Mouse (Mus musculus): ENCODE results near the gene Celf2.

The Celf2 gene

DNA sequence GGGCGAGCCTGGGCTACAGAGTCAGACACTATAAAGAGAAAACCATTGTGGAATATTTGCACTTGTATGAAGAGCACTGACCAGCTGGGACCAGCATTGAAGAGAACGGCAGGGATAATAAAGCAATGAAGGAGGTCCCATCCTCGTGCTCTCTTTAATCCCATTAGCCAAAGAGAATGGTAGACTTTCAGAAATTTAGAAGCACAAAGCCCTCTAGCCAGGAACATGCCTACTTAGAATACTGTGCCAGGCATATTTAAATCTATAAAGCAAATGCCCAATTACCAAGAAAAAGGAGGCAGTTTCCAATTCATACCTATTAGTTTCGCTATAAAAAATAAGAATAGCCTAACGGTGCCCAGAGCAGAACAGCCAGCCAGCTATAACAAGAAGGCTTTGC, 583.9 kb downstream of the Celf2 start:
- DNase-seq (ENCODE audit: low read depth in 2 of 2, low spot score in 2 of 2): no peak

DNA sequence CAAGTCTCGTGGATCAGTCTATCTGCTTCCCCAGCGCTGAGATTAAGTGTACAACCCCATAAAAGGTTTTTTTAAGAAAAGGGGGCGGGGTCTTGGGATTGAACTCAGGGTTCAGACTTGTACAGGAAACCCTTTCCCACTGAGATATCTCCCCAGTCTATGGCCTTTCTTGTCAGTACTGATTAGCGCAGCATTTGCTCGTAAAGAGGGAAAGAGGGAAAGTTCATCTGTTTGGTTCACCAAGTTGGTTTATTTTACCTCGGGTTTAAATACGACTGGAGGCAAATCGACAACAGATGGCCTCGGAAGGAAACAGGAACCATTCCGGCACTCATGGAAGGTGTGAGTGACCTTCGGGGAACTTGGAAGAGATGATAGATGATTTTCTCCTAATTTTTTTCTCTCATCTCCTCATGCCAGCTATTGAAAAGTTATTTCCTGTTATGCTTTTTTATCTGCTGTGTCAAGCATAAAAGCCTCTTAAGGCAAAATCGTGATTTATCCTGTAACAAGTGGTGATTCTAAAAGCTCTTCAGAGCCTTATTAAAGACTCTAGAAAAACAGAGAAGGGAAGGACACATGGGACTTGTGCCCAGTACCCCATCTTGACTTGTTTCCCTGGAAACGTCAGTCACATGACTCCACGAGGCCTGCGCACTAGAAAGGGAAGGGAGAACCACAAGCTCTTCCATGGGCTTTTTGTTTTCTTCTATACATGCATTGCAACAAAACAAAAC, 585.5 kb downstream of the Celf2 start:
- DNase-seq (ENCODE audit: low read depth in 2 of 2, low spot score in 2 of 2): no peak

DNA sequence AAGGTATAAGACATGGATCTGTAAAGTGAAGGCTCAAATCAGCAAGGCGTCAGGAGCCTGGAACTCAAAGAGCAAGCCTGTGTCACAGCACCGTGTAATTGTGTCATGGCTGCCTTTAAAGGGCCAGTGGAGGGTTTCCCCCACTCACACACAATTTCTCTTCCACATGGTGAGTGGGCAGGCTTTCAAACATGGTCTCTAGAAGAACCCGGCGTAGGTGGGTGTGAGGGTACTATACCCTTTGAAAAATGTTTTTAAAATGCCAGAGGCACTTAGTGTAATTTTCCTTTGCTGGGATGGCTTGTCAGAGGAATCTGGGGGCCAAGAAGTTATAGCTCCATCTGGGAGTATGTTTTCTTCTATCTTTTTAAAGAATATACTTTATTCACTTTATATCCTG, 594.0 kb downstream of the Celf2 start:
- DNase-seq (ENCODE audit: low read depth in 2 of 2, low spot score in 2 of 2): no peak

DNA sequence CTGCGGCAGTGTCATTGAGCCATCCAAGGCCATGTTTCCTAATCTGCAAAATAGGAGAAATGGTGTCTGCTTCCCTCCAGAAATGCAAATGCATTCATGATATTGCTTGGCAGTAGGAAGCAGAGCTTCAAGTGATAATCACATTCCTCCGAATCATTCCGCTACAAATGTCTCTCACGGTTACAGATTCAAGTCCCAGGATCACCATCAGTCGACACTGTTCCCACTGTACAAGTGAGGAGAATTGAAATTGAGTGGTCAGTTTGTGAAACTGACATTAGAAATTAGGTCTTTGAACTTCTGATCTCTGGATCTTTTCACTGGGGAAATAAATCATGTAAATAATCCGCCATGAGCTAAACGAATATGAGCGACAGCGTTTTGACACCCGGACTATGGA, 596.0 kb downstream of the Celf2 start:
- no peak for DNase-seq (ENCODE audit: low read depth in 2 of 2, low spot score in 2 of 2)

DNA sequence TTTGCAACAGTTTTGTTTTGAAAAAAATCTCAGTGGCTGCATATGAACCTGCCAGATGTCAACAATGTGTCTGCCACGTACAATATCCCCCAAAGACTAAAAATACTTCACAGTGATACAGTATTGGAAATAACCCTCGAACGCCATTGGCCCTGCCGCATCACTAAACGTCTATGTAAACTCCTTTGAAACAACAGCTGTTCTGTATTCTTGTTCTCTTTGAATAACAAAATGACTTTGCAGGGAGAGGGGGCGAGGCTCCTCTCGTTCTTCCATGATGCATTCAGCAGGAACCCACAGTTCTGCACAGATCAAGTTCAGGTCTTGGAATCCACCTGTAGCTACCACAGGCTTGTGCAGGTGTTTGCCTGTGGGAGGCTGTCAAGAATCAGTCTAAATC, 597.4 kb downstream of the Celf2 start:
- DNase-seq (ENCODE audit: low read depth in 2 of 2, low spot score in 2 of 2): no peak

DNA sequence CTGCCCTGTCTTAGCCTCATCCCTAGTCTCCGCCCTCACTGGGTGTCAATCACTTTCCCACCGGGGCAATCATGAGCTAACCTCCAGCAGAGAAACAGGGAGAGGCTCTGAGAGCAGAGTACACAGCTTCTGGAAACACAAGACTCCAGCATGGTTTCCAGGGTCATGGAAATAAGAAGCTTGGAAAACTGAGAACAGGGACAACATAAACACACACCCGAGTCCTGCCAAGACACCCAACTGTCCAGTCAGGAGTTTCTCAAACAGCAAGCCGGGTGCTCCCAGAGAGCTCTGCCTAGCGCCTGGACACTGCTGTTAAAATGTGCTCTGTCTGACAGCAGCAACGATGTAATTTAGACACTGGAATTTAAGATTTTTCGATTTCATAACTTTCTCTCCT, 599.4 kb downstream of the Celf2 start:
- no peak for DNase-seq (ENCODE audit: low read depth in 2 of 2, low spot score in 2 of 2)

DNA sequence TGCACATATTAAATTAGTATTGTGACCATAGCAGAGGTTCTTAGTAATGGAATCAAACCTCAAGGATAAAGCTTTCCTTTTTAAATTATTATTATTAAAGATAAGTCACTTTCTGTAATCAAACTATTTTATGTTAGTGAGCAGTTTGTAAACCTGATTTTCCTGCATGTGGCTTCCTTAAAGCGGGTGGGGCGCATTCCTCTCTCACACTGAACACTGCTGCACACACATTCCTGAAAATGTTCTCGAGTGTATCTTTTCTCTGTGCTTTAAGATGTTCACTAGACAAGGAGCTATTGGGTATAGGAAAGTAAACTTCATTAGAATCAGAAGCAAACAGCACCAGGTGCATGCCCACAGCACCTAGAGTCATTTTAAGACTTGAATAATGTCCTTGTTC, 605.0 kb downstream of the Celf2 start:
- DNase-seq (ENCODE audit: low read depth in 2 of 2, low spot score in 2 of 2): no peak

DNA sequence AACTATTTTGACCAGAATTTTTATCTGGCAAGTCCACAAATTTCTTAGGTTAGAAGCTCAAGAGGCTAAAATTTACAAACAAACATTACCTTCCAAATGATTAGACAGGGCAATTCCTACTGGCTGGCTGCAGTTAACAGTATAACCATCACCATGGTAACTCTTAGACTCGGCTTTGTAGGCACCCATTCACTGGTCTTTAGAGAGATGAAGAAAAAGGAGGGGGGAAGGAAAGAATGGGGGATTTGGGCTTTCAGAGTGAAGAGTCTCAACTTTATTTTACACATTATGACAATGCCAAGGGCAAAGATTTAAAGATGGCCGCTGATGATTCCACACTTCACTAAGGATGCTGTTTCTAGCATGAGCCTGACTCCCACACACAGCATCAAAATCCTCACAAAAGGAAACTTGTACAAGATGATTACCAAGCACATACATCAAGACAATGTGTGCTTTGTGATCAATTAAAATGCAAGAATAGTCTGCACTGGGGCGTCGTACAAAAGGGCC, 606.1 kb downstream of the Celf2 start:
- DNase-seq (ENCODE audit: low read depth in 2 of 2, low spot score in 2 of 2): no peak

DNA sequence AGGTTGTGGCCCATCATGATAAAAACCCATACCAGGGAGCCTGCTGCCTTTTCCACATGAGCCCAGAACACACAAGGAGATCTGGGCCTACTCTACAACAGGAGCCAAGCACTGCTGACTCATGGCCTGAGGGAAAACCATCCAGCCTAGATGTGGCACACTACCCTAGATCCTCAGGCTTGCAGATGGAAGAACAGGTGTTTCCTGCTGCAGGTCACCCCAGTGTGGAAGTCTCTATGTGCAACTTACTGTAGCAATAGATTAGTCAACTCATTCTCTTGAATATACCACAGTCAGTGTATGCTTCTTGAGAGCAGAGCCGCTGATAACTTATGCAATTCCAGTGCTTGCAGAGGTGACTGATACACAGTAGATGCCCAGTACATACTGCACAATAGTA, 612.5 kb downstream of the Celf2 start:
- DNase-seq (ENCODE audit: low read depth in 2 of 2, low spot score in 2 of 2): no peak

DNA sequence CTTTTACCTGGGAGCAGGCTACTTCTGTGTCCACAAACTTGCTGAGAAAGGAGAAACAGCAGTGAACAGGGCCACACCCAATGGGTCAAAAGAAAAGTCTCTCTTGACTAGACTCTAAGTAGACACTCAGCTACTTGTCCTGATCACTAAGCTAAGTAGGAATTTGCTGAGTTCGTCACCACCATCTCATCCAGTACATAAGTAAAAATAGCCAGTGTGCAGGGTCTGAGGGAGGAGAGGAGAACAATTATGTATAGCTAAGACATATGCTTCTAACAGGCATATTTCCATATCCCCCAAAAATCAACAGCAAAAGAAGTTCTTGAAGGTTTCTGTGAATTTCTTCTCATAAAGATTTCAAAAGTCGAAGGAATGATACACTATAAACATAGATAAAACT, 615.8 kb downstream of the Celf2 start:
- DNase-seq (ENCODE audit: low read depth in 2 of 2, low spot score in 2 of 2): no peak

DNA sequence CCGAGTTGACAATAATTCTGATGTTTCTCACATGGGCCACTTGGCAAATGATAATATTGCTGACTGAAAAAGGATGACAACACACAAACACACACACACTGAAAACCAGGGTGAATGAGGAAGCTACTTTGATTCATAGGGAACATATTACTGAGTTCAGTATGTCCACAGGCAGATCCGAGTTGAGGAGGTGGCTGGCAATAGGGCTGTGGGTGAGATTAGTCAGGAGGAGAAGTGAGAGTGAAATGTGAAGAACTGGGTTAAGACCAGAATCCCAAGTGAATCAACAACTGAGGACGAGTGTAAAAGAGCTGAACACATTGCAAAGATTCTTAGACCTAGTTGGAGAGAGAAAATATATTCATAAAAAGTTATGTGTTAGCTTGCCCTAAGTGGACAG, 616.3 kb downstream of the Celf2 start:
- no peak for DNase-seq (ENCODE audit: low read depth in 2 of 2, low spot score in 2 of 2)

DNA sequence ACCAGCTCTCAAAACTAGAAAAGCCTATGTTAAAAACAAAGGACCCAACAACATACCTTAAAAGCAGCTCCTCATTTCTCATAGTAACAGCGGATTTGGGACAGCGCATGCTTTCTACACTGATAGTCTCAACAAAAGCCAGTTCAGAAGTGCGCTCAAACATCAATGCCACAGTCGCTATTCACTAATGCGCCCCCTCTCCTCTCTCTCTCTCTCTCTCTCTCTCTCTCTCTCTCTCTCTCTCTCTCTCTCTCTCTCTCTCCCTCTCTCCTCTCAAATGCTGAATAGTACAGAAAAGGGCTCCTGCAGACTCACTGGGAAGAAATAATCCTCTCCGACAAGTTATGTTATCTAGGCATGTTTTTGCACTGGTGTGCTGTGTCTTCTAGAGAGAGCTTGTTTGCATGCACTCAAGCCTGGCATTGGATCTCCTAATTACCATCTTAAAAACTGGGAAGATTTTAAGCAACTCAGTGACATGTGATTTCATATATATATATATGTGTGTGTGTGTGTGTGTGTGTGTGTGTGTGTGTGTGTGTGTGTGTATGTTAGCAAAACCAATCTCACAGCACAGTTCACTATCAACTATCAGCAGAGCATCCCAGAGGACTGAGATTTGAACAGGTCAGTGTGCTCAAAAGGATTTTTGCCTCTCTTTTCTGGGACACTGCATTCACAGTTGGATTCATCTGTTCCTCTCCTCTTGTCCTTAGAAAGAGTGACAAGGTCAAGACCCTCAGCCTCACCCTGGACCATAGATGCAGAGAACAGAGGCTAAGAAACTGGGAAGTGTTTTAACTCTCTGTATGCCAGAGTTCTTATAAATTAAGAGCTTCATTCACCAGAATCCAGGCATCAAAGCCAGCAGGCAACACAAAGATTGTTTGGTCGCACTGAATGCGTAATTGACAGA, 624.3 kb downstream of the Celf2 start:
- DNase-seq (ENCODE audit: low read depth in 2 of 2, low spot score in 2 of 2): no peak

DNA sequence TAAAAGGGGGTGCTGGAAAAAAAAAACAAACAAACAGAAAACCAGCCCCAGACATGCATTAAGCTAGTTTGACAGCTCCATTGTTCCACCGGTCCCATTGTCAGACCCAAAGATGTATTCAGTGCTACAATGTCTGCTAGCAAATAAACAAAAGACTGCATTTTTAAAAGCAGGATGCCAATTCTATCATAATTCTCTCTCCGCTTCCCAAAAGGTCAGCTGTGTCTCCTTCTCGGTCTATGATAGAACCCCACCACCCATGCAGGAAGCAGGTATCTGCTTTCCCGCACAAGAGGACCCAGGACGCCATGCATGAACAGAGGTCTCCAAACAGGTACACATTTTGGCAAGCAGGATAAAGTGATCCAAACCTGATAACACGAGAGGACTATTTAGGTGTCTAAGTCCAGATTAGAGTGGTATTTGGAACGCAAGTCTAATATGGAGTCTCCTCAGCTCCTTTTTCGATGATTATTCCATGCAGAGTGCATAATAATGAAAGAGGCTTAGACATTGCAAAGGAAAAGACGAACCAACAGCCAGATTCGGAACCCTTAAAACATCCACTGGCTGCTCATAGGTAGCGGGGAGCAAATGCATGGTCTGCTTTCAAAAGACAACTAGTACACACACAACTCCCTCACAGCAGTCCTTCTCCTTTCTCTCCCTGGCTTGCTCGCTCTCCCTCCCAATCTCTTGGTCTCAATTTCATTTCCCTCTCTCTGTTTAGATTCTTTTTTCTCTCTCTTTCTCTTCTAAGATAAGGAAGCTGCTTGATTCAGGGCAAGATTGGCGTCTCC, 625.2 kb downstream of the Celf2 start:
- DNase-seq (ENCODE audit: low read depth in 2 of 2, low spot score in 2 of 2): no peak

DNA sequence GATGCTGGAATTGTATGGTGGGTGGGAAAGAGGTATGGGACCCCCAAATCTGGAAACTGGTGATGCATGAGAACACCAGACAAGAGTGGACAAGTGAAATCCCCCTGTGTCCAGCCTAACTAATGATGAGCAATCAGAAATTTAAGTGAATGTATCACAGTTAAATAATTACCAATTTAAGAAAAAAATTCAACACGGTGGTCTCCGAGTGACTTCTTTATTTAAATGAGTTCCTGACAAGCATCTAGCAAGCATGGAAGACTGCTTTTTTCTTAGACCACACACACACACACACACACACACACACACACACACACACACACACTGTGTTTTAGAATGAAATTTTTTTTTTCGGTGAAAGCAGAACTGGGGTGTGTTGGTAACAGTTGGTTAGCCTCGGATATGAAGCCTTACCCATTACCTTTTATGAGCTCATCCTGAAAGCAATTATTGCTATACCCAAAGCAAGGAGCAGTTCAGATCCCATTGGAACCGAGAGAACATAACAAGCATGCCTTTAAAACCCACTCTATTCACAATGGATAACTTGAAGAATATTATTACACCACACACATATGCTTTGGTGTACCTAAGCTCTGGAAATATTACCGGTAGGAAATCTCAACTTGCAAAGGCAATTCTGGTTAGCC, 627.0 kb downstream of the Celf2 start:
- no peak for DNase-seq (ENCODE audit: low read depth in 2 of 2, low spot score in 2 of 2)

DNA sequence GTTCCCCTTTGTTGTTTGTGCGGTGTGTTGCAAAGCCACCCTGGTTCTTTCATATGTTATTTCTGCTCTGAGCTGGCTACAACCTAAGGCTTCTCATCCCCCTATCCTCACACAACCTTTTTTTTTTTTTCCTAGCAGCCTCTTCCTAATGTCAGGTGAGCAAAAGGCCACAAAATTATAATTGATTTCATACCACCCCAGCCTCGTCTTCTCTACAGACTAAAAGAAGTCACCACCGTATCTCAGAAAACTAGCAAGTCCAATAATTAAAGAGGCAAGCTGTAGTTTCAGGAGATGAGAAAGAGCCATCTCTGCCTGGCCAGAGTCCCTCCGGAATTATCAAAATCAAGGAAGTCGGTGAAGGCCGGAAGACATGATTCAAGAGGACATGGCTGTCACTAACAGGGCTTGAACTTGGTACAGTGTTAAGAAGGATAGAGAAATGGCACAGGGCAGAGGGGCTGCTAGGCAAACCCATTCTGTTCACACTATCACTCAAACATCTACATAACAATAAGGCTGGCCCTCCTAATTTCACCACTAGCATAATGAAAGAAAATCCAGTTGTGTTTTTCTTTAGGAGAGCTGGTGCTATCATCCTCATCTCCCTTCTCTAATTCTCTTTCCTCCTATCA, 628.3 kb downstream of the Celf2 start:
- DNase-seq (ENCODE audit: low read depth in 2 of 2, low spot score in 2 of 2): no peak

DNA sequence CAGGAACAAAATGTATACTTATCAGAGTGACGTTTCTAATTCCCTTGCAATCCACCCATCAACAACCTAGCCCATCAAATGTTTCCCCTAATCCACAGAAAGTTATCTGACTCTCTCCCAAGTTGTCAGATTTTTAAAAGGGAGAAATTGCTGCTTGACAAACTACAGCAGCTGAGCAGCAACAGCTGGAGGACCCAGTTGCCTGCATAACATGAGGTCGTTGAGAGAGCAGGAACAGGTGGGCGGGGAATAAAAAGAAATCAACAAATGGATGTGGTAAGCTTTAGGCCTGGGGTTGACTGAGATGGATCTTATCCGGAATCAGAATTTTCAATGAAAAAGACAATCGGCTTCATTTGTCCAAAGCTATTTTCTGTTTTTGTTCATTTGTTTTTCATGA, 632.3 kb downstream of the Celf2 start:
- no peak for DNase-seq (ENCODE audit: low read depth in 2 of 2, low spot score in 2 of 2)

DNA sequence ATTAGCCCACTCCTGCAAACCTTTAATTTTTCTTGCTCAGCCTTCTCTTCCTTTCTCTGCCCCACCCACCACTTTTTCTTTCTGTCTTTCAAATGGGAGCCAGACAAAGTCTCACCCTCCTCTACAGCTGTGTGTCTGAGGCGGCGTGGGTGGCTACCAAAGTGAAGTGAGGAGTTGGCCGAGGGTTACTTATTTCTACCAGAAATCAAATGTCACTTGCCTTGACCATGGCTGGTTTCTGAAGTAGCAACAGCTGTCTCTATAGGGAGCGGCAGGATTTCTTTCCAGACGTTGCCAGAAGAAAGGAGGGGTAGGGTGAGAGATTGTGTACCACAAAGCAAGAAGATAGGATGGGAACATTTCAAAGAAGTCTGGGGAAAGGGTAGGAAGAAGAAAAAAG, 632.8 kb downstream of the Celf2 start:
- DNase-seq (ENCODE audit: low read depth in 2 of 2, low spot score in 2 of 2): no peak

DNA sequence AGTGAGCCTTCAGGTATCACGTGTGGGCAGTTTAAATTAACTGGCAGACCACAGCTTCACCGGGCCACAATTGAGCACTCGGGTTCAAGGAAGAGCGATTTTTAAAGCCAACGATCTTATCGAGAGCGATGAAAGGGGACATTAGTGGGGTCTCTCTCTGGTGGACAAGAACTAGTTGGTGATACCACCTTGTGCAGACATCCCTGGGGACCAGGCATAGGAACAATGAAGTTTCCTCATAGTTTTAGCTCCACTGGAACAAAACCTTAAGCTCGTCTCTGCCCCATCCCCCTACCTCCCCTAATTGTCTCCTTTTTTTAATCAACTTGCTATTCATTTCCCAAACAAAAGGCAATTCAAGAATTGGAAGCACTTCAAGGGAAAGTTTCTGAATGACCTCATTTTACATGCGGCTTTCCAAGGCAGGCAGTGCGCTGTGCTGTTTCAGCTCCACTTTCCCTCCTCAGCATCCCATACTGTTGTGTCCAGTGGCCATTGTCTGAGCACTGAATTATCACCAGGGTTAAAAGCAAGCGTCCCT, 634.2 kb downstream of the Celf2 start:
- DNase-seq (ENCODE audit: low read depth in 2 of 2, low spot score in 2 of 2): no peak

DNA sequence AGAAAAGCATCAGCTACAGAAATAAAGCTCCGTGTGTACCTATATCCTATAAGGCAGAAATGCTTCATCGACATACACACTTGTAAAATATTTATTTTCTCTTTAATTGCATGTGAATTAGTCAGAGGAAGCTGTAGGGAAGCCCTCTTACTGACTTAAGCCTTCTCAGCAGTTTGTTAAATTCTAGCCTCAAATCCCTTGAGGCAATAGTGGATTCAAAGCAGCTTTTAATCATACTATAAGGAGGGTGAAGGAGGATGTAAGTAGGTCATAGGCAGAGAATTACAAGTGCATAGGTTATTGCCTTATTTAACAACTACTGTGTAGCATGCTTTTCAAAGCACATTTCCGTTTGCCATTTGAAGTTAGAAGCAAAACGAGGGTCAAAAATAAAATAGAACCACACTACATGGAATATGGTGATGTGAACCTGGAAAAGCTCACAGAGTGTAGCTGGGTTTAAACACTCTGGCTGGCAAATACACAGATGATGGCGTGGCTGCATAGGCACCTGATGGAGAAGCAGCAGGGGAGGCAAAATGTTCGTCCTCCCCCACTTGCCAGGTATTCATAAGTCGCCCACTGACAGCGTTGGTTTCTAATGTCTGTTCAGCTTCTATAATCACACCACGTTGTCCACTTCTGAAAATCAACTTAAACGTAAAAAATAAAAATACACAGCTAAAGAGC, 635.0 kb downstream of the Celf2 start:
- no peak for DNase-seq (ENCODE audit: low read depth in 2 of 2, low spot score in 2 of 2)

DNA sequence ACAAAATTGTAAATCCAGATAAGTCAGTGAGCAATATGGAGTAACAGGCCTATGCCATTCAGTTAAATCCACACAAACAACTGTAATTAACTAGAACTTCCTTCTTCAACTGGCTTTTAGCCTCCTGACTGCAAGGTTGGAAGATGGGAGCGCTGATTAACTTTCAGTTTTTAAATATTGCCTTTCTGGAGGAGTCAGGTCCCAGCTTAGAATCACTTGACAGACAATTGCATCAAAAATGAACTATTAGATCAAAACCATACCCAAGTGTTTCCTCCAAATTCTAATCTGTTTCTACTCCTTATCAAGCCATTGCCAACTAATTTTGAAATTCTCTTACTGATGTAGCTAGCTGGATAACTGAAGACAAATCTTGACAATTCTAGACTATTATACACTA, 635.7 kb downstream of the Celf2 start:
- no peak for DNase-seq (ENCODE audit: low read depth in 2 of 2, low spot score in 2 of 2)
